Mouse (Mus musculus) testis, adult 10 weeks (tissue): Measurements from ENCODE around the gene Serpini1. TPM values are rescaled to one million over a fixed set of nuclear protein-coding genes. Genes with fewer than 3 reads are reported as not detected.

Experiments used
- polyA plus RNA-seq: library from polyadenylated mRNA; stranded (reverse); fragments of 350-450 nt; fragmentation: Illumina TruSeq; extraction: RNeasy Lipid Tissue Mini Kit (QIAGEN cat#74804); gene quantifications from one replicate; pipeline ENCODE4 v1.2.3, GENCODE M21; 2014; ENCODE audit warnings: low read depth, low replicate concordance

Serpini1 gene
- 9.8 TPM for polyA plus RNA-seq

GRCm38 (mm10) chr3:75557292-75557691, at the start of gene Serpini1:
Gene Serpini1, plus strand, starts transcription at chr3:75557547.

GRCm38 (mm10) chr3:75556695-75557291, 554 bp upstream of the Serpini1 start, which contains the start of gene Pdcd10:
Gene Pdcd10, minus strand, starts transcription at chr3:75556856.

Other genes with a start within 250 kb of the Serpini1 start
- gene Wdr49, start 75.4 kb upstream of the Serpini1 start, polyA plus RNA-seq: 3.2 TPM
- 178 TPM for gene Pdcd10, start 691 bp upstream of the Serpini1 start, polyA plus RNA-seq
- not detected for gene Gm29133, start 190.7 kb downstream of the Serpini1 start, polyA plus RNA-seq